1 mouse cellular context compared by ENCODE assay signal in the genomic region with DNA sequence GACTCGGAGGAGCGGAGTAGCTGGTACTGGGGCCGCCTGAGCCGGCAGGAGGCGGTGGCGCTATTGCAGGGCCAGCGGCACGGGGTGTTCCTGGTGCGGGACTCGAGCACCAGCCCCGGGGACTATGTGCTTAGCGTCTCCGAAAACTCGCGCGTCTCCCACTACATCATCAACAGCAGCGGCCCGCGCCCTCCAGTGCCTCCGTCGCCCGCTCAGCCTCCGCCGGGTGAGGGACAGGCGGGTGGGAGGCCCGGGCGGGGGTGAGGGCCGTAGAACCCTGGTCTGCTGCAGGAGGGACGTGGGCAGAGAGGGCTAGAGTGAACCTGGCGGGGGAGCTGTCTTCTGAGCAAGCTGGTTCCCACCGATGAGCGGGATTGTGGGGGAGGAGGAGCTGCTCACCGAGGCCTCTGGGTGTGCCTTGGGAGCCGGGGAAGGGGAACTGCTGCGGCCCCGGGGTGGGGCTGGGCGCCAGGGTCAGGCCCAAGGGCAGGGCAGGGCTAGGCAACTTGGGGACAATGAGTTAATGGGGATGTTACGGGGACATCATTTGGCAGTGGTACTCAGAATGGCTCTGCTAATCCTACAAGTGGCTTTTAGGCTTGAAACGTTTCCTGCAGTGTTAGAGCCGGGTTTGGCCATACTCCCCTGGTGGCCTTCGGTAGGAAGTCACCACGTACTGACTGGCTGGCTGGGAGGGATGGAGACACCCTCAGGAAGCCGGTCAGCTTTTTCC.
A peak's percentile ranks its signal among the peaks of the same experiment; 100 is the strongest.
TF ChIP-seq lines count a peak whose summit lies in the region.

No protein-coding gene starts in this region.

TF ChIP-seq in CH12.LX, 34 proteins besides CTCF, POLR2A, EP300 and RAD21:
- 0 out of 2 replicates have a peak, but pooled peaks have one; percentile 37 for TF ChIP-seq TBP (conservative IDR thresholded peaks at IDR 0.05; ENCODE audit: low read depth, low read length)
- TF ChIP-seq SIN3A (IDR thresholded peaks at IDR 0.05; ENCODE audit: low read length) = peak; percentile 28; the same call in 1 of the 2 replicates
- peak; percentile 20; the same call in 1 of the 2 replicates for TF ChIP-seq MXI1 (IDR thresholded peaks at IDR 0.05; ENCODE audit: low read depth, low read length)
- no peak for TF ChIP-seq IRF4 (IDR thresholded peaks at IDR 0.05; ENCODE audit: low read depth, low read length)
